Mouse (Mus musculus): Measurements from ENCODE around the gene Pcmt1.

Gene Pcmt1

GRCm38 (mm10) chr10:7590234-7590689 is 90.7 kb downstream of the Pcmt1 start:
- no peak for DNase-seq (ENCODE audit: inconsistent age in 2 of 2, low spot score in 1 of 2)

DNA sequence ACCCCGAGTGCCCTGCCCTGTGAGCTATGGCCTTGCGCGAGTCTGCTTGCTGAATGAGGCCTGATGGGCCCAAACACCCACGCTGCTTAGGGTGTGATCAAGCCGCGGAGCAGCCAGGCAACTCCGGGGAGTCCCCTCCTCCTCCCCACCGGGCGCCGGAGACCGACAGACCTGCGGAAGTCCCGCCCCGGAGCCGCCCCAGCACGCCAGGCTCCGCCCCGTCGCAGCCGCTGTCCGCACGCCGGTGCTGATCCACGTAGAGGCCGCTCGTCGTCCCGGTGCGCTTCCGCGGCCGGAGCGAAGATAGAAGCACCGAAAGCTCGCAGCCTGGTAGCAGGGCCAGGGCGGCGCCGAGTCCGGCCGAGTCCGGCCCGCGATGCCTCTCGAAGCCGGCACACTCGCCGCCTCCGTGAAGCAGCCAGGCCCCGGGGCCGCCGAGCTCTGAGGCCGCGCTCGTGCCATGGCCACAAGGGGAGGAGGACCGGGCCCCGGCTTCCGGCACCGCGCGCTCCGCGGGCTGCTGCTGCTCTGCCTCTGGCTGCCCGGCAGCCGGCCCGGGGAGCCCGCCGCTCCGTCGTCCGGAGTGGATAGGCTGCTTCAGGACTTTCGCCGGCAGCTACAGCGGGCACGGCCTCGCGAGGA is 91.2 kb downstream of the Pcmt1 start, which contains the start of gene Lrp11:
Gene Lrp11 (plus strand): TSS at position 209 of the 642 bp plus-strand sequence.
- peak; percentile 93 to 98 for DNase-seq (ENCODE audit: inconsistent age in 2 of 2, low spot score in 1 of 2)

GRCm38 (mm10) chr10:7586771-7587170 is 94.2 kb downstream of the Pcmt1 start:
- no peak for DNase-seq (ENCODE audit: inconsistent age in 2 of 2, low spot score in 1 of 2)

DNA sequence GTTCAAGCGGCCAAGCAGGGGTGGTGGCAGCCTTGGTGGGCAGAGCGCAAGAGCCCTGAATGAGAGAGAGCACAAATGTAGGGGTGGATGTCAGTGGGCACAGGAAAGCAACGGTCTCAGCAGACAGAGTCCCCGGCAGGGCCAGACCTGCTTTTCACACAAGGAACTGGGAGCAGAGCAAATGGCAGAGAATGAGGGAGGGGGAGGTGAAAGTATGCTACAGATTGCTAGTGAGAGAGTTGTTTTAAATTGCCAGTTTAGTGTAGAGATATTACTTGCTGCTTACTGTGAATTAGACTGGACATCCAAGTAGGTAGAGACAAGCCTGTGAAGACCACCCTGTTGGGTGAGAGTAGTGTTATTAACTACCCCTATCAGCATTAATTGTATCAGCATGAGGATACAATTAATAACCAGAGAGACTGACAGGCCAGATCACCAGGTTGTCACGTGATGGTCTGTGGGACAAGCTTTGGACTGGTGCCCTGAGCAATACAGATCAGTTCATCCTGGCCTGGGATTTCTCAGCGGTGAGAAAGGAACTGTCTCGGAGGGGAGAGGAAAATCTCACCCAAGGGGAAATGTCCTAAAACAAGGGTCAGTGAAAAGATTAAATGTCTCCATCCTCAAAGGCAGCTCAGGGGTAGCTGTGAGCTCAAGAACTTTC is 97.9 kb downstream of the Pcmt1 start:
- peak in 1 of 2 experiments; percentile 41 for DNase-seq (ENCODE audit: inconsistent age in 2 of 2, low spot score in 1 of 2)

DNA sequence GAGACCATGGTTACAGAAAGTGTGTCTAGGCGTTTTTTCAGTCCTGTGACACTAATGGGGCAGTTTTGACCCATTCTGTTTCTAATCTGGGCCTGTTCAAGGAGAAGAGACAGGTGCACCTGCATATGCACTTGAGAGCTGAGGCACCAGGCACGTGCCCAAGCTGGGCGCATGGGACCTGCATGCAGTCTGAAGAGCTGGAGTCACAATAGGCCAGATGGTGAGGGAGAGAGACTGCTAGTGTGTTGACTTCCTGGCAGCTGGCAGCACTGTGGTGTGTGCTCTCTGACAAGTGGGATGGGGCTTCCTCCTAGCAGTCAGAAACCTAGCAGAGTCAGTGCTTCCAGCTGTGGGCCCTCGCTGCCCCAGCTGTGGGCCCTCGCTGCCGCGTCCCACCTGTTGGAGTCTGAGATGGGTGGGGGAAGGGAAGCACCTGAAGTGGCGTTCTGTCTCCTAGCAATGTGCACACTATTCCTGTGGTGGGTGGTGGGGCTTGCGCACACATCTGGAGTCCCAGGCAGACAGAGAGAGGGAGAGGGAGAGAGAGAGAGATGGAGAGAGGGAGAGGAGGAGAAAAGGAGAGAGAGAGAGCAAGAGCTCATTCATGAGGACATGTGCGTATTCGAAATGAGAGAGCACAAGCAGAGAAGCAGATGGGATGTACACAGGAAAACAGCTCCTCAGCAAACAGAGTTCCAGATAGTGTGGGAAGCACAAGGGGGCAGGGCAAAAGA is 98.6 kb downstream of the Pcmt1 start:
- DNase-seq (ENCODE audit: inconsistent age in 2 of 2, low spot score in 1 of 2) = no peak

- no peak for DNase-seq (ENCODE audit: inconsistent age in 2 of 2, low spot score in 1 of 2)
Observed at GRCm38 (mm10) chr10:7581401-7581800, 99.5 kb downstream of the Pcmt1 start.

Measured in adrenal gland, adult (tissue).